Mouse (Mus musculus): Measurements from ENCODE around the gene Rara.

GRCm38 (mm10) chr11:98983551-98983950 lies 55.9 kb downstream of the Rara start:
- TF ChIP-seq CTCF (IDR thresholded peaks at IDR 0.05; ENCODE audit: borderline replicate concordance, control insufficient read depth, extremely low read depth, insufficient read depth, low read length, poor library complexity) (no peak), POLR2A (IDR thresholded peaks at IDR 0.05; ENCODE audit: control insufficient read depth, extremely low read depth, insufficient read depth, low read length, poor library complexity) (no peak)
